Mouse (Mus musculus) stomach, postnatal 0 days (tissue): Measurements from ENCODE around the gene Abcb9. TPM values are rescaled to one million over a fixed set of nuclear protein-coding genes. Genes with fewer than 3 reads are reported as not detected.

Experiments used
- ATAC-seq: fragments of 200-750 bp; cut with Nextera tagmentation; 2 replicates; pipeline ENCODE4 v1.8.0; 2017; ENCODE audit not compliant: low FRiP score, low TSS enrichment
- DNase-seq: peaks from one replicate; pipeline ENCODE4 v3.0.0-alpha.2; 2016; ENCODE audit warnings: low spot score
- H3K27ac ChIP-seq: fragments of 300-500 bp; sonication (generic); replicated peaks from 2 replicates; pipeline ENCODE4 v1.5.1; 2014; ENCODE audit warnings: mild to moderate bottlenecking, control low read depth
- H3K27me3 ChIP-seq: fragments of 300-500 bp; sonication (generic); 2 replicates; pipeline ENCODE4 v1.6.1; 2014; ENCODE audit warnings: low read length; ENCODE audit not compliant: control insufficient read depth, insufficient read depth
- H3K36me3 ChIP-seq: fragments of 300-500 bp; sonication (generic); 2 replicates; pipeline ENCODE4 v1.6.1; 2014; ENCODE audit warnings: low read length, mixed read lengths; ENCODE audit not compliant: control insufficient read depth, insufficient read depth
- H3K4me1 ChIP-seq: fragments of 300-500 bp; sonication (generic); replicated peaks from 2 replicates; pipeline ENCODE4 v1.6.1; 2014; ENCODE audit warnings: antibody characterized with exemption; ENCODE audit not compliant: control insufficient read depth, insufficient read depth
- H3K4me2 ChIP-seq: fragments of 300-500 bp; sonication (generic); replicated peaks from 2 replicates; pipeline ENCODE4 v1.6.1; 2014; ENCODE audit warnings: low read depth, mild to moderate bottlenecking, control low read depth, moderate library complexity
- H3K4me3 ChIP-seq: fragments of 300-500 bp; sonication (generic); 2 replicates; pipeline ENCODE4 v1.5.1; 2014; ENCODE audit warnings: low read depth, low read length, control low read depth
- H3K9ac ChIP-seq: fragments of 300-500 bp; sonication (generic); 2 replicates; pipeline ENCODE4 v1.6.1; 2014; ENCODE audit warnings: mild to moderate bottlenecking, low read length, control low read depth, mixed read lengths
- H3K9me3 ChIP-seq: fragments of 300-500 bp; sonication (generic); 2 replicates; pipeline ENCODE4 v1.6.1; 2016; ENCODE audit warnings: low read length; ENCODE audit not compliant: control insufficient read depth
- CTCF ChIP-seq: IDR thresholded peaks from 2 replicates; pipeline ENCODE4 v1.5.1; 2016; ENCODE audit warnings: antibody characterized with exemption, low read depth, mild to moderate bottlenecking, moderate library complexity
- EP300 ChIP-seq: optimal IDR thresholded peaks from 2 replicates; pipeline ENCODE3; 2016; ENCODE audit warnings: antibody characterized with exemption
- WGBS: fragments of 180-500 bp; shearing (Covaris S2); extraction: QIAGEN DNeasy Blood & Tissue Kit; methylation state at CpG from one replicate; pipeline ENCODE4 v1.1.7; 2014; 5-methylcytosine and 5-hydroxymethylcytosine counted together
- polyA plus RNA-seq: library from polyadenylated mRNA; unstranded; fragments of >200 nt; fragmentation: Nextera tagmentation; extraction: Ambion mirVana; gene quantifications from 2 replicates; pipeline ENCODE4 v1.2.1, GENCODE M21; 2015

Gene Abcb9
- polyA plus RNA-seq, 1 experiment from 2014 or later = 7.7 TPM

DNA sequence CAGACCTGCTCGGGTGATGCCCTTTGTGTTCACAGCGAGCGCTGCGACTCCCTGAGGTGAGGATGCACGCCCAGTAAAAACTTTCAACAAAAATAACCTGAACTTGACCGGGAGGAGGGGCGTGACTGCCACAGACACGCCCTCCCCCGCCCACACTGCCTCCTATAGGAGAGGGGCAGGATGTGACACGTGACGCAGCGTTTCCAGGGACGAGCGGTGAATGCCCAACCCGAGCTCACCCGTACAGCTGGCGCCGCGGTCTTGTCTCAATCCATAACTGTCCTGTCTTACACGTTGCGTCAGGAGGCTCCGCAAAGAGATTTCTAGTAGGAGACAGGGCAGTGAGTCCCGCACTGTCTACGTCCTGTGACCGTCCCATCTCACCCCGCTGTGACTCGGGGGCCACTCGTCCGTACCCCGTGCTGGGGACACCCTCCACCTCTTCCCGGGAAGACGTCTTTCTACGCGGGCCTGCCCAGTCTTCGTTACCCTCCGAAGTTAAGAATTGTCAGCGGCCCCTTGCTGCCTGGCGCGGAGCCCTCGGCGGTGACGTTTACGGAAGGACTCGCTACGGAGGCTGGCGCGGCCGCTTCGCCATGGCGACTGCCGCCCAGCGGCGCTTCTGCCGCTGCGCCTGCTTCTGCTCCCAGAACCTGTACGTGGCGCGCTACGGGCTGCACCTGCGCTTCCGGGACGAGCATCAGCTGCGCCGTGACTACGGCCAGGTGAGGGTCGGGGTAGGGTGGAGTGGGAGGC is 16.3 kb upstream of the Abcb9 start, which contains the start of gene Ogfod2:
Gene Ogfod2 (plus strand): TSS at position 556 of the 756 bp plus-strand sequence.
- 0% methylated on average over 66 of the region's 66 CpGs for WGBS
- TF ChIP-seq EP300 (no peak), CTCF (peak; percentile 73)
- no peaks in the 10 kb centered on the region for H3K36me3 ChIP-seq
- H3K27me3 ChIP-seq = no peaks in the 10 kb centered on the region
- peak within 1 kb of the TSS; percentile 87 for H3K4me3 ChIP-seq
- ATAC-seq = peak; percentile 97
- peak; percentile 99 for DNase-seq
- no peaks in the 10 kb centered on the region for H3K9me3 ChIP-seq
- H3K4me1 ChIP-seq = peaks cover 6% of the 10 kb centered on the region; the same call in 1 of the 2 replicates
- H3K9ac ChIP-seq = peak within 1 kb of the TSS; percentile 77
- H3K27ac ChIP-seq = peak within 1 kb of the TSS; percentile 89
- H3K4me2 ChIP-seq = peak within 1 kb of the TSS; percentile 91

DNA sequence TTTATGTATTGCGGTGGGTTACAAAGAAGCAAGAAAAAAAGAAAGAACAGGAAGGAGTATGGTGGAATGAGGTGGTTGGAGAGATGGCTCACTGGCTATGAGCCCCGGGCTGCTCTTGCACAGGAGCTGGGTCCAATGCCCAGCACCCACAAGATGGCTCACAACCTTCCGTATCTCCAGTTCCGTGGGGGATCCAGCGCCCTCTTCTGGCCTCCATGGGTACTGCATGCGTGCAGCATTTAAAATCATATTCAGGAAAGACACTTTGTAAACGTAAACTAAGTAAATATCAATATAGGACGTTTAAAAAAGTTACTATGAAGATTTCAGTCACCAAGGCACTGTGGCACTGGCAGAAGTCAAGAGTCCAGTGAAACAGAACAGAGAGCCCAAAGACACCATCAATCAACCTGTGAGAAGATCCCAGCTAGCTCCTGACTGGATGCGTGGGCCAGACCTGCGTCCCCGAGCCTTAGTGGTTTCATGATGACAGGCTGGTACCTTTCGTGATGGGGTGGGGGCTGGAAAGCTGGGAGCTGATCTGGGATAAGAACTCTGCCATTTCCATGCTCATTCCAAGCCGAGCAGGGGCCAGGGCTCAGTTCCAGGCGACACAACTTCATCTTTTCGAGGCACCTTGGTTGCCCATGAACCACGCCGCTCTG is 15.6 kb upstream of the Abcb9 start:
- Histone ChIP-seq H3K4me1 (peaks cover 6% of the 10 kb centered on the region; the same call in 1 of the 2 replicates), H3K4me3 (peak overlapping the region; percentile 87), H3K27ac (peak overlapping the region; percentile 89), H3K9ac (peak overlapping the region; percentile 67), H3K4me2 (peak overlapping the region; percentile 91), H3K9me3 (no peaks in the 10 kb centered on the region), H3K27me3 (no peaks in the 10 kb centered on the region), H3K36me3 (no peaks in the 10 kb centered on the region)
- peak; percentile 58 for DNase-seq
- ATAC-seq = no peak
- peak; percentile 86 for TF ChIP-seq CTCF
- no peak for TF ChIP-seq EP300
- 21% methylated on average over 17 of the region's 17 CpGs for WGBS

DNA sequence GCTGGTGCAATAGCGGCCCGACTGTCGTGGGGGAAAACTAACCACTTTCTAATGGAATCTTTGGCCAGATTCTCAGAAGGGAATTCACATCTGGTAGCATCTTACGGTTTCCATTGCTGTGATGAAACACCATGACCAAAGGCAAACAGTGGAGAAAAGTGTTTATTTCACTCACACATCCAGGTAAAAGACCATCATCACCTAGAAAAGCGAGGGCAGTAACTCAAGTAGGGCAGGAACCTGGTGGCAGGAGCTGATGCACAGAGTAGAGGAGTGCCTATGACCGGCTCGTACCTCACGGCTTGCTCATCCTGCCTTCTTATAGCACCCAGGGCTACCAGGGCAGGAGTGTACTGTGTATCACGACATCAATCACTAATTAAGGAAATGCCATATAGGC is 8.0 kb upstream of the Abcb9 start:
- Histone ChIP-seq H3K27ac (no peak overlapping the region), H3K36me3 (no peaks in the 10 kb centered on the region), H3K27me3 (no peaks in the 10 kb centered on the region), H3K4me2 (no peak overlapping the region), H3K9ac (no peak overlapping the region), H3K9me3 (no peaks in the 10 kb centered on the region), H3K4me1 (no peaks in the 10 kb centered on the region), H3K4me3 (no peak overlapping the region)
- no peak for ATAC-seq
- DNase-seq = no peak
- 95% methylated on average over 9 of the region's 9 CpGs for WGBS
- TF ChIP-seq CTCF = no peak
- TF ChIP-seq EP300 = no peak

DNA sequence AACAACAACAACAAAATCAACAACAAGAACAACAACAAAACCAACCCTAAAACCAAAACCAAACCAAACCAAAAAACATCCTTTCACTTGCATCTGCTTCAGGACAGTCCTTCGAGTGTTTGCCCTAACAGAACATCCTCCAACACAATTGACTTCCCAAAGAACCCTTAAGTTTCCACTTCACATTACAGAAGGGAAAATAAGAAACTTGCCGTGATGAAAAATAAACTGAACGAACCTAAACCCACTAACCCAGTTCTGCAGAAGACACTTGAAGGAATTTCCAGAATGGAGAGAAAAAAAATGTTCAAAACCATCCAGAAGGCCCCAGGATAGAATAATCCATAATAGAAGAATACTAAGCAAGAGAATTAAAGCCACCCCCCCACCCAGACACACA is 7.4 kb upstream of the Abcb9 start:
- no peaks in the 10 kb centered on the region for H3K9me3 ChIP-seq
- no peaks in the 10 kb centered on the region for H3K27me3 ChIP-seq
- TF ChIP-seq EP300 = no peak
- no peak for TF ChIP-seq CTCF
- WGBS = 88% methylated on average over 3 of the region's 3 CpGs
- ATAC-seq (no peak), DNase-seq (no peak)
- no peaks in the 10 kb centered on the region for H3K36me3 ChIP-seq
- H3K4me2 ChIP-seq = no peak overlapping the region
- H3K27ac ChIP-seq = no peak overlapping the region
- H3K4me1 ChIP-seq = no peaks in the 10 kb centered on the region
- no peak overlapping the region for H3K9ac ChIP-seq
- H3K4me3 ChIP-seq = no peak overlapping the region

DNA sequence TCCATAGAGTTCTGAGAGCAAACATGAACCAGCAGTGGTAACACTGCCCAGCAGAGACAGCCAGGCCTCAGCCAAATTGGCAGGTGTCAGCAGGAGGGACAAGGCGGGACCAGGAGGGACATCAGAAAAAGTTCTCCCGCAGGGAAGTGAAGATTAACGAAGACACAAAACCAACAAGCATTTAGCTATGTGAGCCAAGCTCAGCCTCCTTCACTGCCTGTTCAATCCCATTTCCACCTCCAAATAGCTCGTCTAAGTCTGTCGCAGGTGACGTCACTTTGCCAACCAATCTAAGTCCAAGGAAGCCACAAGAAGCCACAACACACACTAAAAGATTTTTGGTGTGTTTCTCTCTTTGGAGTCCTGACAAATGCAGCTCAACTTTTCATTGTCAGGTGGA is 6.7 kb upstream of the Abcb9 start:
- H3K36me3 ChIP-seq = no peaks in the 10 kb centered on the region

More for the DNA sequence above, 6.7 kb upstream of the Abcb9 start:
- no peak overlapping the region for H3K4me3 ChIP-seq
- TF ChIP-seq EP300 = no peak
- TF ChIP-seq CTCF = no peak
- H3K27ac ChIP-seq = no peak overlapping the region
- no peaks in the 10 kb centered on the region for H3K27me3 ChIP-seq
- H3K9ac ChIP-seq = no peak overlapping the region
- WGBS = 77% methylated on average over 6 of the region's 6 CpGs
- ATAC-seq (no peak), DNase-seq (no peak)
- no peaks in the 10 kb centered on the region for H3K9me3 ChIP-seq
- no peaks in the 10 kb centered on the region for H3K4me1 ChIP-seq
- H3K4me2 ChIP-seq = no peak overlapping the region
